Mouse (Mus musculus): ENCODE data around the gene Flt3l.
"Not testable (repeated sequence)": the region's sequence is repeated elsewhere in the genome, so short reads cannot be mapped to it uniquely, and the experiment has no call there.

The Flt3l gene

GRCm38 (mm10) chr7:45098541-45099240 is 37.5 kb downstream of the Flt3l start:
- peak; percentile 75 for DNase-seq (ENCODE audit: low read depth, low spot score)

GRCm38 (mm10) chr7:45097479-45097878 is 38.8 kb downstream of the Flt3l start:
- DNase-seq (ENCODE audit: low read depth, low spot score): no peak

DNA sequence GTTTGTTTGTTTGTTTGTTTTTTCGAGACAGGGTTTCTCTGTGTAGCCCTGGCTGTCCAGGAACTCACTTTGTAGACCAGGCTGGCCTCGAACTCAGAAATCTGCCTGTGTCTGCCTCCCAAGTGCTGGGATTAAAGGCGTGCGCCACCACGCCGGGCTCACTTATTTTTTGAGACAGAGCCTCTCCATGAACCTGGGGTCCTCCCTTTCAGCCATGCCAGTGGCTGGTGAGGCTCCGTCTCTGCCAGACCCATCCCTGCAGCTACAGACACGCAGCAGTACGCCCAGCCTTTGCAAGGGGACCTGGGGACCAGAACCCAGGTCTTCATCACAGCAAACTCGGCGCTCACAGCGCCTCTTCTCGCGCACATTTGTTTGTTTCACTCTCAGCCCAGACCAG is 40.3 kb downstream of the Flt3l start:
- not testable (repeated sequence) for DNase-seq (ENCODE audit: low read depth, low spot score)

DNA sequence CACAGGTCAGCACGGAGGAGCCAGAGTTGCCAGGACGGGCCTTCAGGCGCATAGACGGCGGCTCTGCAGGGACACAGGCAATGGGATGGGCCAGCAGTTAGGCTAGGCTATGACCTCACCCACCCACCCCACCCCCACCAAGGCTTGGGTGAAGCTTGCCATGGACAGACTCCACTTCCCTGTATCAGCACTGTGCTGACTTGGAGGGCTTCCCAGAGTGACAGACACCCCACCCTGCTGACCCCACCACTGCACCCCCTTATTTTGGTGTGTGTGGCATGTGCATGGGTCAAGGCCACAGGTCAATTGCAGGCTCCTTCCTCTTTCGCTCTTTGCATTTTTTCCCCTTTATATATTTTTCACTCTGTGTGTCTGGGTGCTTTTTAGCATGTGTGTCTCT is 40.9 kb downstream of the Flt3l start:
- DNase-seq (ENCODE audit: low read depth, low spot score): no peak

DNA sequence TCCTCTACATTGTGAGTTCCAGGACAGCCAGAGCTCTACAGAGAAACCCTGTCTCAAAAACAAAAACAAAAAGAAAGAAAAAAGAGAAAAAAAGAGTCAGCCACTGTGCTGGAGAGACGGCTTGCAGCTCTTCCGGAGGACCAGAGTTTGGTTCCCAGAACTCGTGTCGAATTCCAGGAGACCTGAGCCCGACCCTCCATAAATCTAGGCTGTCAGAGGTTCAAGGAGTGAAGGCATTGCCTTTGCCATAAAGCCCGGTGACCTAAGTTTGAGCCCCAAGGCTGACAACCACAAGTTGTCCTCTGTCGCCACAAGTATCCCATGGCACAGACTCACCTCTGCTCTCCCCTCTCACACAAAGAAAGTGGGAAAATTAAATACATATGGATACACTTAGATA is 42.1 kb downstream of the Flt3l start:
- DNase-seq (ENCODE audit: low read depth, low spot score): no peak

DNA sequence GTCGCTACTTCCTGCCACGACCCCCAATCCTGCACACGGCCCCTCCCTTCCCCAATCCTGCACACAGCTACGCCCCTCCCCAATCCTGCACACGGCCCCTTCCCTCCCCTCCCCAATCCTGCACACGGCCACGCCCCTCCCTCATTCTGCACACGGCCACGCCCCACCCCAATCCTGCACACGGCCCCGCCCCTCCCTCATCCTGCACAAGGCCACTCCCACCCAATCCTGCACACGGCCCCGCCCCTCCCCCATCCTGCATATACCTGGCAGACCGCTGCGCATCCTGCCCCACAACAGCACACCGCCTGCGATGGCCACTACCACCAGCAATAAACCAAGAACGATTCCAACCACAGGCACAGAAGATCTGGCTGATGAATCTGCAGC is 42.7 kb downstream of the Flt3l start:
- DNase-seq (ENCODE audit: low read depth, low spot score): peak; percentile 89

DNA sequence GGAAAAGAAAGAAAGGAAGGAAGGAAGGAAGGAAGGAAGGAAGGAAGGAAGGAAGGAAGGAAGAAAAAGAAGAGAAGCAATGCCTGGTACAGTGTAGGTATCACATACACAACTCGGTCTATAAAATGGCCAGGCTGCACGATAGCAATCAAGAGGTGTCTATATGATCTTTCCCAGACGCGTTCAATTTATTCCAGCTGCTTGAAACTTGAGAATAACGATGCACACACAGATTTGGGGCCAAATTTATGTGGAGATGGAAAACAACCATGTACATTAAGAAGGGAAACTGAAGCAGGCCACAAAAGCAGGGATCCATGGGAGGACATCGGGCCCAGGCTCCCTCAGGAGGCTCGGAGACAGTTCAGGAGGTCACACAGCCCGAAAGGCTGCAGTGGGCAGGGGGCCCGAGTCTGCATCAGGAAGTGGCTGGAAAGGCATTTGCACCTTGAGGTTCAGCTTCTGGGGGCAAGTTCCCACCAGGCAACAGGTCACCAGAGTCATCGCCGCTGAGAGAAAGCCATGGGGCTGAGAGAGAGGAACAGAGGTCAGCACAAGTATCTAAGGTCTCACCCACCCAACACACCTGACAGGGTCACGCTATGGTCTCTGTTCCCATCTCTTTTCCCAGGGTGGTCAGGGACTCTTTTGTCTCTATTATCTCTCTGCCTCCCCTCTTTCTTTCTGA is 43.3 kb downstream of the Flt3l start:
- DNase-seq (ENCODE audit: low read depth, low spot score): no peak

- DNase-seq (ENCODE audit: low read depth, low spot score): peak; percentile 95
These were observed 44.2 kb downstream of the Flt3l start, which contains the start of gene Rcn3 for GRCm38 (mm10) chr7:45092048-45092447. TSS of gene Rcn3 (minus strand) at chr7:45092221.

DNA sequence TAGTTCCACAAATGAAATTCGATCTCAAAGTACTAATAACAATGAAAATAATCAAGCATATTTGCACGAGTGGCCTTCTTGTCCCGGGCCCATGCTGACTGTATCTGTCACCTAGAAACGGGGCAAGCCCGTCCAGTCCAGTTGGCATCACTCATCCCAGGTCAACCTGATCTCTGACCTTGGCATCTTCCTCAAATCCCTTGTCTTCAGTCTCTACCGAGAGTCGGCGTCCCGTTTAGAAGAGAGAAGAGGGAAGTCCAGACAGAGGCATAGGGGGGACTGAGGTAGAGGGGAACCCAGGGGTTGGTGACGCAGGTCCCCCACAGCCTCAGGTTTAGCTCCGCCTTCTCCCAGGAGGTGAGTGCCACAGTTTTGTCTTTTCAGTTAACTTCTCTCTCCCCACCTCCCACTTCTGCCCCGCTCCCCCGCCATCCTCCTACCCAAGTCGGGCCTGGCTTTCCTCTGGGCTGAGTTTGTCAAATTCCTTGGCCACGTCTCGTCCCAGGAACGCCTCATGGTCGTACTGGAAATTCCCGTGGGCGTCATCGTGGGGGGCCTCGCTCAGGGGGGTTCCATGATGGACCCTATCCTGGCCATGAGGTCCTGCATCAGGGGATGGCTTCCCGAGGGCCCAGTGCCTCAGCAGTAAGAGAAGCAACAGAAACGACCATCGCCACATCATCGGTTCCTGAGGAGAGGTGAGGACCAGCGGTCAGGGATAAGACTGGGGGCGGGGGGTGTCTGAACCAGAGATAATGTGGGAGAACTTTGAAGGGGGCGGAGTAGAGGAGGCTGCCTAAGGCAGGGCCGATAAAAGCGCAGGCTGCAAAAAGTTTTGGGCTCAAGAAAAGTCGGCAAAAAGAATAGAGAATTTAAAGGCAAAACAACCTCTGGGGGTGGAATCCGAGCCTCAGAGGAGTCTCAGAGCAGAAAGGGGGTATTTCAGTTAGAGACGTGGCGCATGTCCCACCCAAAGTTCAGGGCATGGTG is 44.9 kb downstream of the Flt3l start:
- DNase-seq (ENCODE audit: low read depth, low spot score): no peak

- DNase-seq (ENCODE audit: low read depth, low spot score): peak; percentile 32
These were observed 45.8 kb downstream of the Flt3l start for GRCm38 (mm10) chr7:45090251-45090977.

DNA sequence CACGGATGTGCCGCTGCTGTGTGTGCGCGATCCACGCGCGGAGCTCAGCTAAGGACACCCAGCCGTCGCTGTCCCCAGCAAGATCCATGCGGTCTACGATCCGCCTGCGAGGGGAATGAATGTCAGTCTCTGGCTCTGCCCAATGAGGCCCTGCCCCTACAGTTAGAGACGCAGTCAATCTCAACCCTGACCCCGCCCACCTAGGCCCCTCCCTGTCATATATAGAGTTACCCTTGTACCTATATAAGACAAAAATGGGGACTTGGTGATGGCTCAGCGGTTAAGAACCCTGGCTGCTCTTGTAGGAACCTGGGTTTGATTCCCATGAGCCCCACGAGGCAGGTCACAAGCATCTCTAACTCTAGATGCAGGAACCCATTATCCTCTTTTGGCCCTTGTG is 47.6 kb downstream of the Flt3l start:
- DNase-seq (ENCODE audit: low read depth, low spot score): no peak

- no peak for DNase-seq (ENCODE audit: low read depth, low spot score)
These were observed 50.1 kb downstream of the Flt3l start for GRCm38 (mm10) chr7:45086084-45086483.

DNA sequence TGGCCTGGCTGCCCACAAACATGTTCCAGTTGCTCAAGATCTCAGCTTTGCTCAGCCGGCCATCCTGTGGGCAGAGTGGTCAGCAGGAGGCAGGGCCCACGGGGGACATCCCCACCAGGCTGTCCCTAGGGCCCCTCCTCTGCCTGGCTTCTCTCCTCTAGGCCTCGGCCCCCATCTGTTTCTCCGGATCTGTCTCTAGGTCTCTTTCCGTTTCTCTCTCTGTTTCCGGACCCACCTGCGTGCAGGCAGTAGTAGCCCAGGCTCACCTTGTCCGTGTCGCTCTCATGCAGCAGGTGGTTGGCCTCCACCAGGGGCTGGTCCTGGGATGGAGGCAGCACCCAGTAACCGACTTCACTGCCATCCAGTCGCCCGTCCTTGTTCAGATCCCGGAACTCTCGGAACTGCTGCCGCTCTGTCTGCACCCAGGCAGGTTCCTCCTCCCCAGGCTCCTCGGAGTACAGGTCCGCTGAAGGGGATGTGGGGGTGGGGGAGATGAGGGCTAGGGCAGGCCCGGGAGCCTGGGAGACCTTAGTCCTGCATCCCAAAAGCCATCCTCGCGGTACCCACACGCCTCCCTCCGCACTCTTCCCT is 52.8 kb downstream of the Flt3l start:
- no peak for DNase-seq (ENCODE audit: low read depth, low spot score)

DNA sequence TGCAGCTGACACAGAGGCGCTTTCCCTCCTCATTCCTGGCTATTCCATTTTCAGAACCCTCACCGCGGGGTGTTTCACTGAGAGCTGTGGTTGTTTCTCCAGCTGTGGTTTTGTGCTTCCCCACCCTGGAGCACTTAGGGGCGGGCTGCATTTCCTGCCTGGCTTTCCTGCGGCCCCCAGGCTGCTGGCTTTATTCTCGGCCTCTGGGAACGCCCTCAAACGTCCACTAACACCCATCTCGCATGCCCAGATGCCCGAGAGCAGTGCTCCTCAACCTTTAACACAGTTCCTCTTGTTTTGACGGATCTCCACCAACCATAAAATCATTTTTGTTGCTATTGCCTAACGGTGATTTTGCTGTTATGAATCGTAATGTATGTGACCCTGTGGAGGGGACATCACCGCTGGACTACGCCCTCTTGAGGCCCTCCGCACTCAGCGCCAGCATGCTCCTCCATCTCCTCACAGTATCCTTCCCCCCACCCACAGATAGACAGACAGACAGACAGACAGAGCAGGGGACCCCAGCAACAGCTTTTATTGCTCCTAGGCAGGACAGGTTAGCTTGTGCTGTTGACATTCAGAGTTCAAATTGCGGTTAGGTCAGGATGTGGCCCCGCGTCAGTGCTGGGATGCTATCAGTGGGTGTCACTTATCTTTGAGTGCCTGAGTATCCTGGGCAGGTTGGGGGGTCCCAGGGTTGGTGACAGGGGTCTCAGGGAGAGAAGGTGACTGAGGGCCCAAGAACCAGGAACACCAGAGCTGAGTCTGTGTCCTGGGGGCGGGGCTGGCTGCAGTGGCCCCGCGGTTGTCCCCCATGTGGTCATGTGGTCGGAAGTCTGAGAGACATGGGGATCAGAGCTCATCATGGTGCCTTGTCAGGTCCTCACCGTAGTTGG is 53.6 kb downstream of the Flt3l start:
- DNase-seq (ENCODE audit: low read depth, low spot score): peak; percentile 63

GRCm38 (mm10) chr7:45081016-45081415 is 55.2 kb downstream of the Flt3l start:
- DNase-seq (ENCODE audit: low read depth, low spot score): peak; percentile 76

DNA sequence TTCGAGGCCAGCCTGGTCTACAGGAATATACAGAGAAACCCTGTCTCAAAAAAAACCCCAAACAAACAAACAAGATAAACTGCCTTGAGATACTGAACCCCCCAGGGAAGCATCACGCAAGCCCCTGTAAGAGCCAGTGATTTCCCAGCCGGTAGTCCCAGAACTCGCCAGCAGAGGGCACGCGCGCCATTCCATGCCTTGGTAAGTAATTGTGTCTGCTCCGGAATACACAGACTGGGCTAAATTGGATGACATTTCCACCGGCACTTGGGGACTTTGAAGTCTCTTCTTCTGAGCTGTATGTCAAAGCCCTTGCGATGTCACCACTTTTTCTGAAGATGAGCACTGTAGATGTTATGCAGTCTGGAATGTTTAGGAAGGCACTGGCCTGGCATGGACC is 56.4 kb downstream of the Flt3l start:
- peak; percentile 92 for DNase-seq (ENCODE audit: low read depth, low spot score)

Data from ES-CJ7 (cell line).